Mouse (Mus musculus) liver, adult 2 months (tissue): ENCODE data around the gene Elp4. TPM values are rescaled to one million over a fixed set of nuclear protein-coding genes. Genes with fewer than 3 reads are reported as not detected.

Source experiments
- DNase-seq: peaks from one replicate; pipeline ENCODE4 v3.0.0-alpha.2; 2011; ENCODE audit warnings: low read depth, low spot score; ENCODE audit errors: extremely low read depth
- H3K27ac ChIP-seq: fragments of 200-500 bp; replicated peaks from 2 replicates; pipeline ENCODE4 v1.5.1; 2012; ENCODE audit warnings: low read depth, mild to moderate bottlenecking, control low read depth, inconsistent platforms, low read length; ENCODE audit not compliant: insufficient read depth
- H3K27me3 ChIP-seq: fragments of 200-500 bp; 2 replicates; pipeline ENCODE4 v1.6.1; 2012; ENCODE audit warnings: mild to moderate bottlenecking, moderate library complexity, low read length, inconsistent platforms; ENCODE audit not compliant: control insufficient read depth, insufficient read depth
- H3K36me3 ChIP-seq: fragments of 200-500 bp; 2 replicates; pipeline ENCODE4 v1.6.1; 2012; ENCODE audit warnings: low read length, inconsistent platforms; ENCODE audit not compliant: control insufficient read depth, insufficient read depth
- H3K4me1 ChIP-seq: fragments of 200-500 bp; 2 replicates; pipeline ENCODE4 v1.6.1; 2011; ENCODE audit warnings: low read length; ENCODE audit not compliant: control insufficient read depth, insufficient read depth
- H3K4me3 ChIP-seq: fragments of 200-500 bp; 2 replicates; pipeline ENCODE4 v1.5.1; 2011; ENCODE audit warnings: low read depth, mild to moderate bottlenecking, control low read depth, low read length, moderate library complexity; ENCODE audit not compliant: insufficient read depth
- H3K79me2 ChIP-seq: fragments of 200-500 bp; 2 replicates; pipeline ENCODE4 v1.6.1; 2012; ENCODE audit warnings: inconsistent platforms, mild to moderate bottlenecking, low read length, moderate library complexity; ENCODE audit not compliant: control insufficient read depth, insufficient read depth
- H3K9ac ChIP-seq: fragments of 200-500 bp; 2 replicates; pipeline ENCODE4 v1.6.1; 2012; ENCODE audit warnings: low read depth, mild to moderate bottlenecking, control low read depth, inconsistent platforms, low read length
- CTCF ChIP-seq: fragments of 200-500 bp; IDR thresholded peaks from 2 replicates; pipeline ENCODE4 v1.5.1; 2011; ENCODE audit warnings: low read depth, low read length, control low read depth
- POLR2A ChIP-seq: fragments of 200-500 bp; IDR thresholded peaks from 2 replicates; pipeline ENCODE4 v1.6.1; 2011; ENCODE audit warnings: low read length, control low read depth; ENCODE audit not compliant: insufficient read depth; ENCODE audit errors: extremely low read depth
- WGBS: fragments of 180-500 bp; shearing (Covaris S2); methylation state at CpG from one replicate; pipeline ENCODE4 v1.1.7; 2018; 5-methylcytosine and 5-hydroxymethylcytosine counted together
- polyA plus RNA-seq: library from polyadenylated mRNA; depleted of rRNA; stranded (reverse); fragments of >200 nt; gene quantifications from 2 replicates; pipeline ENCODE4 v1.2.3, GENCODE M21; 2012
- total RNA-seq: library from RNA; depleted of rRNA; stranded (reverse); fragments of >200 nt; gene quantifications from 2 replicates; pipeline ENCODE4 v1.2.3, GENCODE M21; 2014

Gene Elp4
- total and polyA plus RNA-seq, 2 experiments: 7.7 to 16.2 TPM

DNA sequence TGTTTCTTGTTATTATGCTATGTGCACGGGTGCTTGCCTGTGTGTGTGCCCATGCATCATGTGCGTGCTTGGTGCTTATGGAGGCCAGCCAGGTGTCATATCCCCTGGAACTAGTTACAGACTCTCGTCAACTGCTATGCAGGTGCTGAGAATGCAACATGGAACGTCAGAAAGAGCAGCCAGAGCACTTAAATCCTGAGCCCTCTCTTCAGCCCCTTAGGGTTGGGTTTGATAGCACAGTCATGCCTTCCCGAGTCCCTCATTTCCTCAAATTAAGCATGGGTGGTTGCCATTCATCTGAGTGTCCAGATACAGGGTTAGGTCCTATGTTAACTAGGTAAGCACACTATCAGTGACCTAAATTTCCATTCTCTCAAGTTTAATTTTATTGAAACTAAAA is 121.5 kb downstream of the Elp4 start:
- H3K4me1 ChIP-seq: peaks cover 4% of the 10 kb centered on the region; the same call in 1 of the 2 replicates
- H3K9ac ChIP-seq: no peak overlapping the region
- DNase-seq: no peak
- H3K27ac ChIP-seq: no peak overlapping the region
- TF ChIP-seq CTCF (no peak), POLR2A (no peak)
- WGBS: 92% methylated on average over 5 of the region's 5 CpGs
- no peaks in the 10 kb centered on the region for H3K79me2 ChIP-seq
- H3K36me3 ChIP-seq: no peaks in the 10 kb centered on the region
- no peaks in the 10 kb centered on the region for H3K27me3 ChIP-seq
- no peak overlapping the region for H3K4me3 ChIP-seq

- Histone ChIP-seq H3K36me3 (no peaks in the 10 kb centered on the region), H3K27ac (no peak overlapping the region), H3K79me2 (no peaks in the 10 kb centered on the region), H3K9ac (no peak overlapping the region), H3K27me3 (no peaks in the 10 kb centered on the region), H3K4me3 (no peak overlapping the region), H3K4me1 (peaks cover 4% of the 10 kb centered on the region; the same call in 1 of the 2 replicates)
- 95% methylated on average over 1 of the region's 1 CpGs for WGBS
- TF ChIP-seq CTCF (no peak), POLR2A (no peak)
- no peak for DNase-seq
Measured at GRCm38 (mm10) chr2:105780739-105781138, 123.6 kb downstream of the Elp4 start.

GRCm38 (mm10) chr2:105779320-105779891 is 125.0 kb downstream of the Elp4 start:
- no peaks in the 10 kb centered on the region for H3K79me2 ChIP-seq
- H3K27me3 ChIP-seq: no peaks in the 10 kb centered on the region
- no peak overlapping the region for H3K9ac ChIP-seq
- H3K4me3 ChIP-seq: no peak overlapping the region
- TF ChIP-seq POLR2A (no peak), CTCF (no peak)
- H3K27ac ChIP-seq: no peak overlapping the region
- peaks cover 4% of the 10 kb centered on the region; the same call in 1 of the 2 replicates for H3K4me1 ChIP-seq
- H3K36me3 ChIP-seq: no peaks in the 10 kb centered on the region
- 82% methylated on average over 6 of the region's 6 CpGs for WGBS
- no peak for DNase-seq

- Histone ChIP-seq H3K79me2 (no peaks in the 10 kb centered on the region), H3K9ac (no peak overlapping the region), H3K27ac (no peak overlapping the region), H3K36me3 (0 out of 2 replicates have a peak, but pooled peaks cover 3% of the 10 kb centered on the region), H3K27me3 (no peaks in the 10 kb centered on the region), H3K4me1 (no peaks in the 10 kb centered on the region), H3K4me3 (no peak overlapping the region)
- no peak for TF ChIP-seq CTCF
- no peak for TF ChIP-seq POLR2A
- 89% methylated on average over 3 of the region's 3 CpGs for WGBS
- DNase-seq: no peak
Measured at GRCm38 (mm10) chr2:105771314-105771713, 133.1 kb downstream of the Elp4 start.

DNA sequence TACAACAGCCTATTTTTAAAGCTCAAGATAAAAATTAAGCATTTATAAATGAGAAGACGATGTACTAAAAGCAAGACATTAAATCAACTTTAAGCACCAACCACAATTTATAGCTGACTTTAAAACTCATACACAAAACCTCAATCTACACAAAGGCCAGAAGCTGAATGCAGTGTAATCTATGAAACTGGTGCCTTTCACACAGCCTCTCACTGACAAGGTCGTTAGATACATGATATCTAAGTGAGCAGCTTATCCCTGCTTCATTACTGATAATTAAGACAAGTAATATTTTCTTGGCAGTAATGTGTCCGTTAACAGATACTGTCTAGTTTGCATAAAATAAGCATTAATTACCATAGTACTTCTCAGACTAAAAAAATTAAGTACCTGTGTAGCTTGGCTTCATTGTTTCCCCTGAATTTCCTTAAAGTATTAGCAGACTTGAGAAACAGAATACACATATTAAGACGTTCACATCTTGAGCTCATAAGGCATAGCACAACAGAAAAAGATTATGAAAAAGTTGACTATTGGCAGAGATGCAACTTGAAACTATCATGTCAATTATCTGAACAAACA is 134.5 kb downstream of the Elp4 start:
- Histone ChIP-seq H3K79me2 (no peaks in the 10 kb centered on the region), H3K27me3 (no peaks in the 10 kb centered on the region), H3K27ac (no peak overlapping the region), H3K36me3 (0 out of 2 replicates have a peak, but pooled peaks cover 3% of the 10 kb centered on the region), H3K4me1 (no peaks in the 10 kb centered on the region), H3K4me3 (no peak overlapping the region), H3K9ac (no peak overlapping the region)
- 85% methylated on average over 4 of the region's 4 CpGs for WGBS
- TF ChIP-seq POLR2A (no peak), CTCF (no peak)
- DNase-seq: no peak

- WGBS: 72% methylated on average over 1 of the region's 1 CpGs
- Histone ChIP-seq H3K27me3 (no peaks in the 10 kb centered on the region), H3K27ac (no peak overlapping the region), H3K4me3 (no peak overlapping the region), H3K36me3 (no peaks in the 10 kb centered on the region), H3K9ac (no peak overlapping the region), H3K4me1 (peaks cover 4% of the 10 kb centered on the region), H3K79me2 (no peaks in the 10 kb centered on the region)
- TF ChIP-seq POLR2A: no peak
- TF ChIP-seq CTCF: no peak
- no peak for DNase-seq
Measured at GRCm38 (mm10) chr2:105753512-105753911, 150.9 kb downstream of the Elp4 start.
